Mouse (Mus musculus): ENCODE measurements around the gene Ppfibp1.

Ppfibp1 gene

GRCm38 (mm10) chr6:146913489-146914198, 25.4 kb downstream of the Ppfibp1 start:
- DNase-seq (ENCODE audit: low read depth, low spot score) = no peak

GRCm38 (mm10) chr6:146915808-146916207, 27.5 kb downstream of the Ppfibp1 start:
- DNase-seq (ENCODE audit: low read depth, low spot score) = no peak

- no peak for DNase-seq (ENCODE audit: low read depth, low spot score)
These were observed 29.1 kb downstream of the Ppfibp1 start for GRCm38 (mm10) chr6:146917396-146917795.

- no peak for DNase-seq (ENCODE audit: low read depth, low spot score)
These were observed 30.1 kb downstream of the Ppfibp1 start for GRCm38 (mm10) chr6:146918341-146918740.

GRCm38 (mm10) chr6:146926415-146926980, 38.2 kb downstream of the Ppfibp1 start:
- DNase-seq (ENCODE audit: low read depth, low spot score) = no peak

- no peak for DNase-seq (ENCODE audit: low read depth, low spot score)
These were observed 39.8 kb downstream of the Ppfibp1 start for GRCm38 (mm10) chr6:146928108-146928507.

GRCm38 (mm10) chr6:146929031-146929430, 40.7 kb downstream of the Ppfibp1 start:
- DNase-seq (ENCODE audit: low read depth, low spot score) = no peak

- DNase-seq (ENCODE audit: low read depth, low spot score) = no peak
These were observed 44.8 kb downstream of the Ppfibp1 start for GRCm38 (mm10) chr6:146933123-146933522.

GRCm38 (mm10) chr6:146935957-146936356, 47.7 kb downstream of the Ppfibp1 start:
- no peak for DNase-seq (ENCODE audit: low read depth, low spot score)

GRCm38 (mm10) chr6:146939026-146939425, 50.7 kb downstream of the Ppfibp1 start:
- no peak for DNase-seq (ENCODE audit: low read depth, low spot score)

GRCm38 (mm10) chr6:146941505-146942275, 53.4 kb downstream of the Ppfibp1 start:
- no peak for DNase-seq (ENCODE audit: low read depth, low spot score)

GRCm38 (mm10) chr6:146944009-146944408, 55.7 kb downstream of the Ppfibp1 start:
- no peak for DNase-seq (ENCODE audit: low read depth, low spot score)

- DNase-seq (ENCODE audit: low read depth, low spot score) = no peak
These were observed 56.5 kb downstream of the Ppfibp1 start for GRCm38 (mm10) chr6:146944830-146945229.

GRCm38 (mm10) chr6:146946327-146947029, 58.2 kb downstream of the Ppfibp1 start:
- DNase-seq (ENCODE audit: low read depth, low spot score) = no peak

GRCm38 (mm10) chr6:146947186-146947585, 58.9 kb downstream of the Ppfibp1 start:
- no peak for DNase-seq (ENCODE audit: low read depth, low spot score)

GRCm38 (mm10) chr6:146949682-146950453, 61.6 kb downstream of the Ppfibp1 start:
- DNase-seq (ENCODE audit: low read depth, low spot score) = no peak

GRCm38 (mm10) chr6:146950454-146950832, 62.2 kb downstream of the Ppfibp1 start:
- no peak for DNase-seq (ENCODE audit: low read depth, low spot score)

- DNase-seq (ENCODE audit: low read depth, low spot score) = peak; percentile 59
These were observed 66.0 kb downstream of the Ppfibp1 start, which contains the start of gene 1700034J05Rik for GRCm38 (mm10) chr6:146954258-146954657. TSS of gene 1700034J05Rik (minus strand) at chr6:146954422.

GRCm38 (mm10) chr6:146955475-146955874, 67.2 kb downstream of the Ppfibp1 start:
- no peak for DNase-seq (ENCODE audit: low read depth, low spot score)

- DNase-seq (ENCODE audit: low read depth, low spot score) = peak; percentile 48
These were observed 67.6 kb downstream of the Ppfibp1 start for GRCm38 (mm10) chr6:146955896-146956295.

- DNase-seq (ENCODE audit: low read depth, low spot score) = peak; percentile 71
These were observed 68.7 kb downstream of the Ppfibp1 start for GRCm38 (mm10) chr6:146956961-146957360.
